Mouse (Mus musculus) kidney, embryonic 14.5 days (tissue): ENCODE measurements around the gene Psma3. TPM values are rescaled to one million over a fixed set of nuclear protein-coding genes. Genes with fewer than 3 reads are reported as not detected.
A peak's percentile ranks its signal among the peaks of the same experiment; 100 is the strongest.

Experiments
- ATAC-seq: fragments of 200-750 bp; cut with Nextera tagmentation; 2 replicates; pipeline ENCODE4 v1.8.0; 2017; ENCODE audit warnings: moderate number of reproducible peaks, mild to moderate bottlenecking, moderate TSS enrichment, moderate library complexity; ENCODE audit not compliant: low FRiP score, low TSS enrichment
- H3K27ac ChIP-seq: fragments of 300-500 bp; sonication (generic); 2 replicates; pipeline ENCODE4 v1.5.1; 2014; ENCODE audit warnings: low read depth, mild to moderate bottlenecking, low read length, moderate library complexity, mixed read lengths
- H3K27me3 ChIP-seq: fragments of 300-500 bp; sonication (generic); 2 replicates; pipeline ENCODE4 v1.6.1; 2014; ENCODE audit warnings: mild to moderate bottlenecking, low read length; ENCODE audit not compliant: control insufficient read depth, insufficient read depth
- H3K36me3 ChIP-seq: fragments of 300-500 bp; sonication (generic); 2 replicates; pipeline ENCODE4 v1.6.1; 2014; ENCODE audit warnings: low read length, mixed read lengths; ENCODE audit not compliant: control insufficient read depth, insufficient read depth
- H3K4me1 ChIP-seq: fragments of 300-500 bp; sonication (generic); 2 replicates; pipeline ENCODE4 v1.6.1; 2014; ENCODE audit warnings: low read length, mixed read lengths; ENCODE audit not compliant: control insufficient read depth, insufficient read depth
- H3K4me2 ChIP-seq: fragments of 300-500 bp; sonication (generic); replicated peaks from 2 replicates; pipeline ENCODE4 v1.6.1; 2014; ENCODE audit warnings: low read depth, mild to moderate bottlenecking, low read length
- H3K4me3 ChIP-seq: fragments of 300-500 bp; sonication (generic); 2 replicates; pipeline ENCODE4 v1.5.1; 2014; ENCODE audit warnings: mild to moderate bottlenecking, low read length
- H3K9ac ChIP-seq: fragments of 300-500 bp; sonication (generic); 2 replicates; pipeline ENCODE4 v1.6.1; 2014; ENCODE audit warnings: low read depth, mild to moderate bottlenecking, low read length, moderate library complexity
- H3K9me3 ChIP-seq: fragments of 300-500 bp; sonication (generic); 2 replicates; pipeline ENCODE4 v1.6.1; 2016; ENCODE audit warnings: low read length; ENCODE audit not compliant: control insufficient read depth
- WGBS: fragments of 180-500 bp; shearing (Covaris S2); extraction: QIAGEN DNeasy Blood & Tissue Kit; methylation state at CpG from one replicate; pipeline ENCODE4 v1.1.7; 2014; 5-methylcytosine and 5-hydroxymethylcytosine counted together
- polyA plus RNA-seq: library from polyadenylated mRNA; unstranded; fragments of >200 nt; fragmentation: Nextera tagmentation; extraction: Ambion mirVana; gene quantifications from 2 replicates; pipeline ENCODE4 v1.2.1, GENCODE M21; 2014

Gene Psma3
- polyA plus RNA-seq, 1 experiment from 2014 or later: 686 TPM

- WGBS: 49% methylated on average over 8 of the region's 8 CpGs
These were observed 6.8 kb upstream of the Psma3 start for GRCm38 (mm10) chr12:70967581-70967980.

GRCm38 (mm10) chr12:70968141-70968790 is 6.2 kb upstream of the Psma3 start:
- peak overlapping the region; percentile 90 for H3K27ac ChIP-seq
- H3K4me3 ChIP-seq: peak overlapping the region; percentile 68
- no peaks in the 10 kb centered on the region for H3K9me3 ChIP-seq
- peak; percentile 82 for ATAC-seq
- peak overlapping the region; percentile 78 for H3K9ac ChIP-seq
- peaks cover 7% of the 10 kb centered on the region for H3K36me3 ChIP-seq
- peak overlapping the region; percentile 56 for H3K4me2 ChIP-seq
- H3K4me1 ChIP-seq: no peaks in the 10 kb centered on the region
- WGBS: under 1% methylated on average over 35 of the region's 35 CpGs
- no peaks in the 10 kb centered on the region for H3K27me3 ChIP-seq

More at GRCm38 (mm10) chr12:70967581-70967980, 6.8 kb upstream of the Psma3 start:
- no peaks in the 10 kb centered on the region for H3K9me3 ChIP-seq
- H3K36me3 ChIP-seq: peaks cover 11% of the 10 kb centered on the region
- no peak for ATAC-seq
- peak overlapping the region; percentile 78; the same call in 1 of the 2 replicates for H3K9ac ChIP-seq
- peak overlapping the region; percentile 68 for H3K4me3 ChIP-seq
- H3K4me2 ChIP-seq: peak overlapping the region; percentile 56
- no peaks in the 10 kb centered on the region for H3K4me1 ChIP-seq
- H3K27ac ChIP-seq: peak overlapping the region; percentile 90
- H3K27me3 ChIP-seq: no peaks in the 10 kb centered on the region

GRCm38 (mm10) chr12:70968791-70969307 is 5.6 kb upstream of the Psma3 start:
- under 1% methylated on average over 15 of the region's 15 CpGs for WGBS
- peak overlapping the region; percentile 78; the same call in 1 of the 2 replicates for H3K9ac ChIP-seq
- no peaks in the 10 kb centered on the region for H3K4me1 ChIP-seq
- ATAC-seq: peak; percentile 68
- H3K4me3 ChIP-seq: peak overlapping the region; percentile 68
- peak overlapping the region; percentile 56 for H3K4me2 ChIP-seq
- H3K9me3 ChIP-seq: no peaks in the 10 kb centered on the region
- no peaks in the 10 kb centered on the region for H3K27me3 ChIP-seq
- peak overlapping the region; percentile 90 for H3K27ac ChIP-seq
- peaks cover 2% of the 10 kb centered on the region; the same call in 1 of the 2 replicates for H3K36me3 ChIP-seq

- WGBS: 4% methylated on average over 17 of the region's 17 CpGs
- Histone ChIP-seq H3K27ac (no peak overlapping the region), H3K4me2 (peak overlapping the region; percentile 42), H3K4me1 (no peaks in the 10 kb centered on the region), H3K9ac (no peak overlapping the region; the same call in 1 of the 2 replicates), H3K27me3 (no peaks in the 10 kb centered on the region), H3K36me3 (no peaks in the 10 kb centered on the region), H3K4me3 (peak overlapping the region; percentile 37), H3K9me3 (no peaks in the 10 kb centered on the region)
- ATAC-seq: no peak
These were observed 4.8 kb upstream of the Psma3 start for GRCm38 (mm10) chr12:70969485-70970184.

- H3K36me3 ChIP-seq: peaks cover 8% of the 10 kb centered on the region; the same call in 1 of the 2 replicates
- no peak overlapping the region for H3K4me2 ChIP-seq
- WGBS: 83% methylated on average over 4 of the region's 4 CpGs
- H3K4me1 ChIP-seq: 0 out of 2 replicates have a peak, but pooled peaks cover 5% of the 10 kb centered on the region
- peak overlapping the region; percentile 60; the same call in 1 of the 2 replicates for H3K4me3 ChIP-seq
- no peak for ATAC-seq
- no peaks in the 10 kb centered on the region for H3K27me3 ChIP-seq
- H3K9ac ChIP-seq: no peak overlapping the region
- H3K9me3 ChIP-seq: no peaks in the 10 kb centered on the region
- H3K27ac ChIP-seq: no peak overlapping the region
These were observed 590 bp upstream of the Psma3 start for GRCm38 (mm10) chr12:70973831-70974230.

- WGBS: 27% methylated on average over 10 of the region's 10 CpGs
These were observed 985 bp downstream of the Psma3 start for GRCm38 (mm10) chr12:70975406-70975805.

GRCm38 (mm10) chr12:70975891-70976290 is 1.5 kb downstream of the Psma3 start:
- Histone ChIP-seq H3K9me3 (no peaks in the 10 kb centered on the region), H3K36me3 (peaks cover 25% of the 10 kb centered on the region; the same call in 1 of the 2 replicates), H3K27ac (no peak overlapping the region), H3K27me3 (no peaks in the 10 kb centered on the region), H3K4me3 (peak overlapping the region; percentile 60), H3K4me1 (0 out of 2 replicates have a peak, but pooled peaks cover 5% of the 10 kb centered on the region), H3K9ac (peak overlapping the region; percentile 85), H3K4me2 (peak overlapping the region; percentile 60)
- ATAC-seq: no peak
- WGBS: 67% methylated on average over 3 of the region's 3 CpGs

More at GRCm38 (mm10) chr12:70975406-70975805, 985 bp downstream of the Psma3 start:
- Histone ChIP-seq H3K36me3 (peaks cover 21% of the 10 kb centered on the region; the same call in 1 of the 2 replicates), H3K27me3 (no peaks in the 10 kb centered on the region), H3K4me3 (peak overlapping the region; percentile 60), H3K27ac (peak overlapping the region; percentile 93; the same call in 1 of the 2 replicates), H3K9me3 (no peaks in the 10 kb centered on the region), H3K4me2 (peak overlapping the region; percentile 60), H3K9ac (peak overlapping the region; percentile 85), H3K4me1 (0 out of 2 replicates have a peak, but pooled peaks cover 5% of the 10 kb centered on the region)
- ATAC-seq: no peak

- no peak for ATAC-seq
- H3K27me3 ChIP-seq: no peaks in the 10 kb centered on the region
- H3K27ac ChIP-seq: no peak overlapping the region
- 0 out of 2 replicates have a peak, but pooled peaks cover 5% of the 10 kb centered on the region for H3K4me1 ChIP-seq
- WGBS: 89% methylated on average over 7 of the region's 7 CpGs
- no peaks in the 10 kb centered on the region for H3K9me3 ChIP-seq
- no peak overlapping the region for H3K9ac ChIP-seq
- no peak overlapping the region for H3K4me3 ChIP-seq
- H3K36me3 ChIP-seq: peaks cover 42% of the 10 kb centered on the region
- no peak overlapping the region for H3K4me2 ChIP-seq
These were observed 3.9 kb downstream of the Psma3 start for GRCm38 (mm10) chr12:70978345-70978744.
